Mouse (Mus musculus) kidney, adult 9 months (tissue): ENCODE data around the gene Selenbp1.

Experiments used
- DNase-seq: peaks from one replicate; pipeline ENCODE4 v3.0.0; 2022

Gene Selenbp1

DNA sequence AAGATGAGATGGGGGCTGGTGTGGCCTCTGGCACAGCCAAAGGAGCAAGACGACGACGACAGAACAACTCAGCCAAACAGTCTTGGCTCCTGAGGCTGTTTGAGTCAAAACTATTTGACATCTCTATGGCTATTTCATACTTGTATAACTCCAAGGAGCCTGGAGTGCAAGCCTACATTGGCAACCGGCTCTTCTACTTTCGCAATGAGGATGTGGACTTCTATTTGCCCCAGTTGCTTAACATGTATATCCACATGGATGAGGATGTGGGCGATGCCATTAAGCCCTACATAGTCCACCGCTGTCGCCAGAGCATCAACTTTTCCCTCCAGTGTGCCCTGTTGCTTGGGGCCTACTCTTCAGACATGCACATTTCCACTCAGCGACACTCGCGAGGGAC, 51.5 kb downstream of the Selenbp1 start:
- no peak for DNase-seq

DNA sequence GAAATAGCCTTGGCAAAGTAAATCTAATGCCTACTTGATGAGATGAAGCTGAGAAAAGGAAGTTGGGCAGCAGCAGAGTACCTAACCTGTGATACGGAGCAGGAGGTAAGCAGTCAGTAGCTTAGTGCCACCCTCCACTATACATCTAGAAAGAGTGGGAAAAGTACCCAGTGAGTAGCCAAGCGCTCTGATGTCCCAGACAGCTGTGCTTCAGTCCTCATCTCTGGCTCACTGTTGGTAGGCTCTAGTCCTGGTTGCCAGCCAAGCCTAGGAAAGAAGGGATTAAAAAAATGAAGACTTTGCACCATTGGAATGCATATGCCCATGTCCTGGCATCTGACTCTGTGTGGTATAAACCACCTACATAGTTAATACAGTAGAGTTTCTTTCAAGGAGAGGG, 52.7 kb downstream of the Selenbp1 start:
- no peak for DNase-seq

DNA sequence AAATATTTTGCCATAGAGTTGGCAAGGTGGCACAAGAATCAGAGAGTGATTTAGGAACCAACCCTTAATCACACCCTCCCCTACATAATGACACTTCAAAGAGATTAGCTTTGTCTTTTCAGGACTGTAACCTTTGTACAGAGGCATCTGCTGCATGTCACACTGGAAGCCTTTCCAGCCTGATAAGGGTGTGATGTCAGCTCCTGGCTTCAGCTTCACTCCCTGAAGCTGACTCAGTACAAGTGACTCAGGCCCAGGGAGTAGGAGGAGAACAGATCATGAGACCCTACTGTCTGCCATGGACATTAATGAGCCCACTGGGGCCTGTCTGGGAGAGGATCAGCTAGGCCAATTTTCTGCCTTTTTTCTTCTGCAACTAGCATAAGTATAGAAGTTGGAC, 54.7 kb downstream of the Selenbp1 start:
- DNase-seq, result peak; percentile 37

DNA sequence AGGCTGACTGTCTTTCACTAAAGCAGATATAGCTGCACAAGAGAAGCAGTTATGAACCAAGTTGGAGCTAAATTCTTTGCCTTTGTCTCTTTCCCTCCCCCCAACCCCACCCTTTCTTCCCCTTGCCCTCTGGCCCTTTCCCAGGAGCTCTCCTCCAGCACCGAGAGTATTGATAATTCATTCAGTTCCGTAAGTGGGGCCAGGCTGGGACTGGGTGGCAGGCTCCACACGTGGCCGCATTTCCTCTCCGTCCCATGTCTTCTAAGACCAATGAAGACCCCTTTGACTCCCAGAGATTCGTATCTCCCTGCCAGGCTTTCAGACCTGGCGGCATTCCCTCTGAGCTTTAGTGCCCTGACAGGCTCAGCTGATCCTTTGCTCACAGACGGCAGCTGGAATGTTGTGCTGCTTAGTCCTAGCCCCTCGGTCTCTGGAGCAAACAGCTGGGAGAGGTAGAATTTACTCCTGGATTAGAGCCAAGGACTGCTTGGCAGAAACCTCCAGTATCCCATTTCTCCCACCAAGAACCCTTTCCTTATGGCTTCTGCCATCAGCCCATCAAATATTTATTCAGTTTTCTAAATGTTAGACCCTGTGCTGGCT, 56.4 kb downstream of the Selenbp1 start:
- no peak for DNase-seq
